Mouse (Mus musculus) limb, embryonic 12.5 days (tissue): ENCODE measurements around the gene Dcaf15. TPM values are rescaled to one million over a fixed set of nuclear protein-coding genes. Genes with fewer than 3 reads are reported as not detected.

Experiments used
- ATAC-seq: fragments of 200-750 bp; cut with Nextera tagmentation; 2 replicates; pipeline ENCODE4 v1.8.0; 2017; ENCODE audit warnings: low read depth, moderate TSS enrichment; ENCODE audit not compliant: insufficient number of reproducible peaks, insufficient read depth, low FRiP score, low TSS enrichment
- H3K27ac ChIP-seq: fragments of 300-500 bp; sonication (generic); 2 replicates; pipeline ENCODE4 v1.5.1; 2016; ENCODE audit warnings: mild to moderate bottlenecking, moderate library complexity
- H3K27me3 ChIP-seq: fragments of 300-500 bp; sonication (generic); 2 replicates; pipeline ENCODE4 v1.6.1; 2016; ENCODE audit warnings: mild to moderate bottlenecking, moderate library complexity
- H3K36me3 ChIP-seq: fragments of 300-500 bp; sonication (generic); 2 replicates; pipeline ENCODE4 v1.6.1; 2016; ENCODE audit warnings: mild to moderate bottlenecking, moderate library complexity
- H3K4me1 ChIP-seq: fragments of 300-500 bp; sonication (generic); replicated peaks from 2 replicates; pipeline ENCODE4 v1.6.1; 2016
- H3K4me2 ChIP-seq: fragments of 300-500 bp; sonication (generic); 2 replicates; pipeline ENCODE4 v1.6.1; 2016; ENCODE audit warnings: mild to moderate bottlenecking, moderate library complexity
- H3K4me3 ChIP-seq: fragments of 300-500 bp; sonication (generic); replicated peaks from 2 replicates; pipeline ENCODE4 v1.5.1; 2016; ENCODE audit warnings: mild to moderate bottlenecking
- H3K9ac ChIP-seq: fragments of 300-500 bp; sonication (generic); replicated peaks from 2 replicates; pipeline ENCODE4 v1.6.1; 2016; ENCODE audit warnings: mild to moderate bottlenecking, moderate library complexity
- H3K9me3 ChIP-seq: fragments of 300-500 bp; sonication (generic); 2 replicates; pipeline ENCODE4 v1.6.1; 2016; ENCODE audit warnings: mild to moderate bottlenecking, moderate library complexity
- WGBS: fragments of 180-500 bp; shearing (Covaris S2); methylation state at CpG from one replicate; pipeline ENCODE4 v1.1.7; 2016; 5-methylcytosine and 5-hydroxymethylcytosine counted together
- polyA plus RNA-seq: library from polyadenylated mRNA; unstranded; fragments of >200 nt; fragmentation: Nextera tagmentation; extraction: Ambion mirVana; gene quantifications from 2 replicates; pipeline ENCODE4 v1.2.1, GENCODE M21; 2016

Gene Dcaf15
- polyA plus RNA-seq, 1 experiment from 2014 or later = 17.0 TPM

DNA sequence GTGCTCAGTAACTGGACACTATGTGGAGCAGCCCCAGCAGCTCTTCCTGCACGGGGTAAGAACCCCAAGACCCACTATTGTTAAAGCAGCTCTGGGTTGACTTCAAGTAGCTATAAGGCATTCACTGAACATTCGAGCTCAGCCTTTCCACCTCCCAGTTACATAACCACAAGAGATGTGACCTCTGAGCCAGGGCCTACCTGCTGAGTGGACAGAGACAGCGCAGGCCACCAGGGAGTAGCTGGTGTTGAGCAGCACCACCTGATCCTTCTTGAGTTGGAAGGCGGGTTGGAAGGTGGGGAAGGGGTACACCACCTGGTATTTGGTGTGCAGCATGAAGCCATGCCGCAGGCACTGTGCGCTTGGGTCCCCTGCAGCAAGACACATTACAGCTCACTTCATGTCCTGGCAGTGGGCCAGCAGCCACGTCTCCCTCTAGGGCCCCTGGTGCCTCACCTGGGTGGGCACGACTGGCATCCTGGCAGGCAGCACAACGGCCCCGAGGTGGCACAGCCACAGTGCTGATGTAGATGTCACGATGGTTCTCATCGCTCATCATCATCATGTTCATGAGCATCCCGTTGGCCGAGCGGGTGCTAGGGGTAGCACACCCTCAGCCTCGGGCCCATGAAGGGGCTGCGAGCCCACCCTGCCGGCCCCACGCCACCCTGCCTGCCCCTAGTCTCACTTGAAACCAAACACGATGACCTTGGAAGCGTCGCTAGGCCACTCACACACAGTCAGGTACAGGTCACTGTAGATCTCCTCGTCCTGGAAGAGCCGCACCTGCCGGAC is 2.9 kb downstream of the Dcaf15 start:
- peaks cover 61% of the 10 kb centered on the region for H3K36me3 ChIP-seq

GRCm38 (mm10) chr8:84098376-84098775 is 6.2 kb downstream of the Dcaf15 start:
- WGBS = 94% methylated on average over 7 of the region's 7 CpGs
- ATAC-seq = no peak
- Histone ChIP-seq H3K4me1 (peaks cover 11% of the 10 kb centered on the region), H3K4me2 (no peak overlapping the region), H3K9me3 (no peaks in the 10 kb centered on the region), H3K36me3 (peaks cover 94% of the 10 kb centered on the region), H3K9ac (no peak overlapping the region), H3K27me3 (no peaks in the 10 kb centered on the region), H3K4me3 (no peak overlapping the region), H3K27ac (no peak overlapping the region)

More for the DNA sequence above, 2.9 kb downstream of the Dcaf15 start:
- WGBS = 93% methylated on average over 25 of the region's 25 CpGs
- no peaks in the 10 kb centered on the region for H3K9me3 ChIP-seq
- peaks cover 23% of the 10 kb centered on the region for H3K4me1 ChIP-seq
- no peak overlapping the region for H3K27ac ChIP-seq
- H3K4me2 ChIP-seq = no peak overlapping the region
- H3K4me3 ChIP-seq = no peak overlapping the region
- H3K27me3 ChIP-seq = no peaks in the 10 kb centered on the region
- no peak overlapping the region for H3K9ac ChIP-seq
- no peak for ATAC-seq

- H3K9me3 ChIP-seq = no peaks in the 10 kb centered on the region
- H3K27me3 ChIP-seq = no peaks in the 10 kb centered on the region
- peaks cover 96% of the 10 kb centered on the region for H3K36me3 ChIP-seq
- WGBS = 69% methylated on average over 8 of the region's 8 CpGs
- no peak overlapping the region for H3K4me3 ChIP-seq
- no peak overlapping the region for H3K9ac ChIP-seq
- H3K27ac ChIP-seq = no peak overlapping the region
- H3K4me1 ChIP-seq = no peaks in the 10 kb centered on the region
- no peak for ATAC-seq
- no peak overlapping the region for H3K4me2 ChIP-seq
These were observed 8.5 kb downstream of the Dcaf15 start for GRCm38 (mm10) chr8:84096061-84096460.

DNA sequence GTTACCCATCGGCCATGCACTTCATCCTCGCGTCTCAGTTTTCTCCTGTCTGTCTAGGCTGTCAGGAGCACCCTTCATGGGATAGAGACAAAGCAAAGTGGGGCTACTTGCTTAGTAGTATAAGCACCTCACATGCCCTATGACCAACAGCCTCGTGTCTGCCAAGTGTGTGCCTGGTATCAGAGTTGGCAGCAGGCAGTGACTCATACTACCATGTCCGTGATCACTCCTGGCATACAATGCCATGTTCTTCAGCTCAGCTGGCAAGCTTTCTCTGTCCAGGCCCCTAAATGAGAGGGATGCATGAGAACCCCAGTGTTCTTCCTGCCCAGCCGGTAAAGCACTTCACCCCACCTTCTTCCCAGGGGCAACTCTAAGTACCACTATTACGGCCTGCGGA is 14.0 kb downstream of the Dcaf15 start:
- no peaks in the 10 kb centered on the region for H3K4me1 ChIP-seq
- ATAC-seq = no peak
- 89% methylated on average over 8 of the region's 8 CpGs for WGBS
- no peak overlapping the region for H3K9ac ChIP-seq
- H3K27me3 ChIP-seq = no peaks in the 10 kb centered on the region
- peaks cover 99% of the 10 kb centered on the region for H3K36me3 ChIP-seq
- H3K4me3 ChIP-seq = no peak overlapping the region
- no peaks in the 10 kb centered on the region for H3K9me3 ChIP-seq
- no peak overlapping the region for H3K4me2 ChIP-seq
- H3K27ac ChIP-seq = no peak overlapping the region

DNA sequence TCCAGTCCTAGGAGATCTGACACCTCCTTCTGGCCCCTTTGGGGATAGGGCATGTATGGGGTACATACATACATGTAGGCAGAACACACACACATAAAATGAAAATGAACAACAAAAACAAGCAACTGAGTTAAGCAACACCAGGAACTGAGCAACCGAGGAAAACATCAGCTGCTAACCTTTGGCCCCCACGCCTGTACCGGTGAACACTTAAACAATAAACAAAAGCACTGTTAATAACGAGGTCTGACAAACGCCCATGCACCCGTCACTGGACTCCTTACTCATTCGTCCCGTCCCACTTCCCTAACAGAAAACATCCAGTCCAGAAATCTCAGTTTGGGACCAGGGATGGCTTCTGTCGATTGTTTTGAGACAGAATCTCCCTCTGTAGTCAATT is 15.3 kb downstream of the Dcaf15 start:
- WGBS = 71% methylated on average over 9 of the region's 9 CpGs

GRCm38 (mm10) chr8:84087821-84088220 is 16.7 kb downstream of the Dcaf15 start:
- 92% methylated on average over 14 of the region's 14 CpGs for WGBS

More for the DNA sequence above, 15.3 kb downstream of the Dcaf15 start:
- H3K4me1 ChIP-seq = peaks cover 6% of the 10 kb centered on the region
- H3K9me3 ChIP-seq = no peaks in the 10 kb centered on the region
- no peaks in the 10 kb centered on the region for H3K27me3 ChIP-seq
- no peak overlapping the region for H3K27ac ChIP-seq
- H3K4me3 ChIP-seq = no peak overlapping the region
- no peak overlapping the region for H3K9ac ChIP-seq
- no peak overlapping the region for H3K4me2 ChIP-seq
- peaks cover 97% of the 10 kb centered on the region for H3K36me3 ChIP-seq
- no peak for ATAC-seq

GRCm38 (mm10) chr8:84087156-84087555 is 17.4 kb downstream of the Dcaf15 start:
- Histone ChIP-seq H3K27me3 (peaks cover 3% of the 10 kb centered on the region; the same call in 1 of the 2 replicates), H3K4me1 (peaks cover 11% of the 10 kb centered on the region), H3K36me3 (peaks cover 97% of the 10 kb centered on the region), H3K4me2 (no peak overlapping the region), H3K9me3 (no peaks in the 10 kb centered on the region), H3K4me3 (no peak overlapping the region), H3K9ac (no peak overlapping the region), H3K27ac (no peak overlapping the region)
- 90% methylated on average over 7 of the region's 7 CpGs for WGBS
- ATAC-seq = no peak

More at GRCm38 (mm10) chr8:84087821-84088220, 16.7 kb downstream of the Dcaf15 start:
- H3K4me3 ChIP-seq = no peak overlapping the region
- no peak overlapping the region for H3K9ac ChIP-seq
- H3K4me2 ChIP-seq = no peak overlapping the region
- no peak overlapping the region for H3K27ac ChIP-seq
- H3K27me3 ChIP-seq = peaks cover 3% of the 10 kb centered on the region; the same call in 1 of the 2 replicates
- ATAC-seq = no peak
- H3K36me3 ChIP-seq = peaks cover 97% of the 10 kb centered on the region
- no peaks in the 10 kb centered on the region for H3K9me3 ChIP-seq
- peaks cover 11% of the 10 kb centered on the region for H3K4me1 ChIP-seq

GRCm38 (mm10) chr8:84084341-84085115 is 20.0 kb downstream of the Dcaf15 start:
- H3K27me3 ChIP-seq = peaks cover 3% of the 10 kb centered on the region; the same call in 1 of the 2 replicates
- H3K36me3 ChIP-seq = peaks cover 98% of the 10 kb centered on the region
- WGBS = 40% methylated on average over 42 of the region's 42 CpGs
- H3K9ac ChIP-seq = 0 out of 2 replicates have a peak overlapping the region, but pooled peaks have one; percentile 44
- H3K4me1 ChIP-seq = peaks cover 11% of the 10 kb centered on the region
- no peaks in the 10 kb centered on the region for H3K9me3 ChIP-seq
- no peak overlapping the region for H3K4me3 ChIP-seq
- no peak for ATAC-seq
- H3K27ac ChIP-seq = no peak overlapping the region
- H3K4me2 ChIP-seq = peak overlapping the region; percentile 26; the same call in 1 of the 2 replicates

- Histone ChIP-seq H3K27ac (no peak overlapping the region), H3K9ac (no peak overlapping the region), H3K4me2 (no peak overlapping the region), H3K4me1 (peaks cover 11% of the 10 kb centered on the region), H3K27me3 (peaks cover 3% of the 10 kb centered on the region; the same call in 1 of the 2 replicates), H3K9me3 (no peaks in the 10 kb centered on the region), H3K36me3 (peaks cover 95% of the 10 kb centered on the region), H3K4me3 (no peak overlapping the region)
- WGBS = 27% methylated on average over 8 of the region's 8 CpGs
- ATAC-seq = no peak
These were observed 20.7 kb downstream of the Dcaf15 start for GRCm38 (mm10) chr8:84083829-84084241.

DNA sequence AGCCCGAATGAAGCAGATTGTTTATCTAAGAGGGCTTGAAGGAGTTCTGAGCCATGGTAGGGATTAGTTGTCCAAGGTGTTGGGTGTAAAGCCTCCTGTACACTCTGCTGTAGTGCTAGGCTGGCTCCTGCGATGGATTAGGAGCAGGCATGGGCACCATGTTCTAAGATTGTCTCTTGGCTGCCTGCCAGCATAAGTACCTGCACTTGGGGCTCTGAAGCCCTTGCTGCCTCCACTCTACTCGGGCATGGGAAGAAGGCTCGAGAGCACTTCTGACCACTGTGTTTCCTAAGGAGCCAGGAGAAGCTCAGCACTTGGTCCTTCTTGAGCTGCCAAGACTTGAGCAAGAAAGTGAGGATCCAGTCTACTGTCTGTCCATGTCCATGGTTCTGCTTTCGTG is 25.4 kb downstream of the Dcaf15 start:
- H3K4me3 ChIP-seq = no peak overlapping the region
- H3K27me3 ChIP-seq = peaks cover 3% of the 10 kb centered on the region; the same call in 1 of the 2 replicates
- H3K27ac ChIP-seq = no peak overlapping the region
- H3K4me2 ChIP-seq = no peak overlapping the region
- no peak for ATAC-seq
- peaks cover 4% of the 10 kb centered on the region for H3K4me1 ChIP-seq
- no peak overlapping the region for H3K9ac ChIP-seq
- H3K36me3 ChIP-seq = peaks cover 81% of the 10 kb centered on the region
- 88% methylated on average over 5 of the region's 5 CpGs for WGBS
- H3K9me3 ChIP-seq = no peaks in the 10 kb centered on the region

GRCm38 (mm10) chr8:84076849-84077248 is 27.7 kb downstream of the Dcaf15 start:
- Histone ChIP-seq H3K9ac (peak overlapping the region; percentile 19; the same call in 1 of the 2 replicates), H3K4me2 (no peak overlapping the region), H3K27me3 (no peaks in the 10 kb centered on the region), H3K36me3 (peaks cover 60% of the 10 kb centered on the region), H3K9me3 (no peaks in the 10 kb centered on the region), H3K4me3 (no peak overlapping the region), H3K27ac (no peak overlapping the region), H3K4me1 (peaks cover 7% of the 10 kb centered on the region)
- no peak for ATAC-seq
- WGBS = 39% methylated on average over 3 of the region's 3 CpGs
